Mouse (Mus musculus): Measurements from ENCODE around the gene Gm21891. TPM values are rescaled to one million over a fixed set of nuclear protein-coding genes. Genes with fewer than 3 reads are reported as not detected.
"Not testable (repeated sequence)": the region's sequence is repeated elsewhere in the genome, so short reads cannot be mapped to it uniquely, and the experiment has no call there.

Gm21891 gene
- polyA plus RNA-seq (2015; fragmentation: Nextera tagmentation; extraction: Ambion mirVana), result not detected in 2 replicates

DNA sequence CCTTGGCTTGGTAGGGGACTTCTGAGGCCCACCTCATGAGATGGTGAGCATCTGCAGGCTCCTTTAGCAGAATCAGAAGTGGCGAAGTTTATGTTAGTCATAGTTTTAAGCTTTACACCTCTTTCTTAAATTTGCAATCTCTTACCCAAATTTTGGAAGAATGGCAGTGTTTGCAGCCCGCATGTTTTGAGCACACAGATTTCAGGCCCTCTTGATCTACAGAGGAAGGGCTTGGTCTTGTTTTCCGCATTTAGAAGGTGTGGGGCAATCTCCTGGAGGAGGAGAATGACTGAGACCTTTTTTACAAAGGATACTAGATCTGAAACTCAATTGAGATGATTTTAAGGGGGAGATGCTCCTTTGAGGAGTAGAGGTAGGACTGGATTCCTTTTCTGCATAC, at the start of gene Gm21891:
Gm21891 (minus strand) TSS at position 101 of the 400 bp plus-strand sequence.
- not testable (repeated sequence) for H3K4me2 ChIP-seq; H3K9ac ChIP-seq; H3K36me3 ChIP-seq; H3K4me3 ChIP-seq; H3K27me3 ChIP-seq; H3K9me3 ChIP-seq; ATAC-seq (ENCODE audit: low read depth); H3K27ac ChIP-seq (replicated peaks); H3K4me1 ChIP-seq (replicated peaks)
- no CpG with 5 or more reads among the region's 3 CpGs for WGBS

- H3K9ac ChIP-seq; ATAC-seq (ENCODE audit: low read depth): not testable (repeated sequence)
Observed at GRCm38 (mm10) chrY:13161668-13162067, 28.4 kb upstream of the Gm21891 start, which contains the start of gene Gm21425. Gm21425 (plus strand) TSS chrY:13161968.

More at GRCm38 (mm10) chrY:13161668-13162067, 28.4 kb upstream of the Gm21891 start, which contains the start of gene Gm21425:
- H3K36me3 ChIP-seq; H3K9me3 ChIP-seq; H3K27me3 ChIP-seq; H3K4me1 ChIP-seq (replicated peaks); H3K27ac ChIP-seq (replicated peaks); H3K4me3 ChIP-seq; H3K4me2 ChIP-seq: not testable (repeated sequence)

Other genes starting within 250 kb of the Gm21891 start
- gene Gm20807, start 90.6 kb downstream of the Gm21891 start, polyA plus RNA-seq (2015; fragmentation: Nextera tagmentation; extraction: Ambion mirVana), result not detected in 2 replicates
- gene Gm21425, start 28.5 kb upstream of the Gm21891 start, polyA plus RNA-seq (2015; fragmentation: Nextera tagmentation; extraction: Ambion mirVana), result not detected in 2 replicates
- gene Gm21828, start 90.4 kb upstream of the Gm21891 start, polyA plus RNA-seq (2015; fragmentation: Nextera tagmentation; extraction: Ambion mirVana), result not detected in 2 replicates
- not detected in 2 replicates for gene Gm21440, start 118.9 kb upstream of the Gm21891 start, polyA plus RNA-seq (2015; fragmentation: Nextera tagmentation; extraction: Ambion mirVana)
- gene Gm21454, start 119.0 kb upstream of the Gm21891 start, polyA plus RNA-seq (2015; fragmentation: Nextera tagmentation; extraction: Ambion mirVana), result not detected in 2 replicates
- gene Gm21725, start 215.6 kb upstream of the Gm21891 start, polyA plus RNA-seq (2015; fragmentation: Nextera tagmentation; extraction: Ambion mirVana), result not detected in 2 replicates